Mouse (Mus musculus): Measurements from ENCODE around the gene Fyn.

Gene Fyn

GRCm38 (mm10) chr10:39471040-39471713 lies 102.5 kb downstream of the Fyn start:
- no peak for DNase-seq (ENCODE audit: low spot score in 2 of 2)

- DNase-seq (ENCODE audit: low spot score in 2 of 2) = peak; percentile 26 to 28
Observed at GRCm38 (mm10) chr10:39471714-39472531, 103.3 kb downstream of the Fyn start.

GRCm38 (mm10) chr10:39472923-39473322 lies 104.3 kb downstream of the Fyn start:
- DNase-seq (ENCODE audit: low spot score in 2 of 2) = no peak

GRCm38 (mm10) chr10:39479361-39479760 lies 110.7 kb downstream of the Fyn start:
- no peak for DNase-seq (ENCODE audit: low spot score in 2 of 2)

GRCm38 (mm10) chr10:39484382-39484826 lies 115.7 kb downstream of the Fyn start:
- DNase-seq (ENCODE audit: low spot score in 2 of 2) = no peak

GRCm38 (mm10) chr10:39484892-39485291 lies 116.2 kb downstream of the Fyn start:
- DNase-seq (ENCODE audit: low spot score in 2 of 2) = peak in 1 of 2 experiments; percentile 48

GRCm38 (mm10) chr10:39485939-39486338 lies 117.3 kb downstream of the Fyn start:
- no peak for DNase-seq (ENCODE audit: low spot score in 2 of 2)

- no peak for DNase-seq (ENCODE audit: low spot score in 2 of 2)
Observed at GRCm38 (mm10) chr10:39486501-39487450, 118.1 kb downstream of the Fyn start.

- no peak for DNase-seq (ENCODE audit: low spot score in 2 of 2)
Observed at GRCm38 (mm10) chr10:39487740-39488415, 119.2 kb downstream of the Fyn start.

- DNase-seq (ENCODE audit: low spot score in 2 of 2) = no peak
Observed at GRCm38 (mm10) chr10:39488542-39488941, 119.9 kb downstream of the Fyn start.

- no peak for DNase-seq (ENCODE audit: low spot score in 2 of 2)
Observed at GRCm38 (mm10) chr10:39488956-39489355, 120.3 kb downstream of the Fyn start.

- DNase-seq (ENCODE audit: low spot score in 2 of 2) = no peak
Observed at GRCm38 (mm10) chr10:39490349-39491121, 121.9 kb downstream of the Fyn start.

- no peak for DNase-seq (ENCODE audit: low spot score in 2 of 2)
Observed at GRCm38 (mm10) chr10:39492146-39492545, 123.5 kb downstream of the Fyn start.

GRCm38 (mm10) chr10:39493007-39493406 lies 124.4 kb downstream of the Fyn start:
- DNase-seq (ENCODE audit: low spot score in 2 of 2) = no peak

- no peak for DNase-seq (ENCODE audit: low spot score in 2 of 2)
Observed at GRCm38 (mm10) chr10:39498641-39499040, 130.0 kb downstream of the Fyn start.

- no peak for DNase-seq (ENCODE audit: low spot score in 2 of 2)
Observed at GRCm38 (mm10) chr10:39501571-39501970, 132.9 kb downstream of the Fyn start.

GRCm38 (mm10) chr10:39501977-39502706 lies 133.5 kb downstream of the Fyn start:
- peak; percentile 18 to 38 for DNase-seq (ENCODE audit: low spot score in 2 of 2)

GRCm38 (mm10) chr10:39503331-39503730 lies 134.7 kb downstream of the Fyn start:
- no peak for DNase-seq (ENCODE audit: low spot score in 2 of 2)

- no peak for DNase-seq (ENCODE audit: low spot score in 2 of 2)
Observed at GRCm38 (mm10) chr10:39505007-39505406, 136.4 kb downstream of the Fyn start.

- no peak for DNase-seq (ENCODE audit: low spot score in 2 of 2)
Observed at GRCm38 (mm10) chr10:39505621-39506020, 137.0 kb downstream of the Fyn start.
